Mouse (Mus musculus): ENCODE results near the gene Trim37.

The Trim37 gene

DNA sequence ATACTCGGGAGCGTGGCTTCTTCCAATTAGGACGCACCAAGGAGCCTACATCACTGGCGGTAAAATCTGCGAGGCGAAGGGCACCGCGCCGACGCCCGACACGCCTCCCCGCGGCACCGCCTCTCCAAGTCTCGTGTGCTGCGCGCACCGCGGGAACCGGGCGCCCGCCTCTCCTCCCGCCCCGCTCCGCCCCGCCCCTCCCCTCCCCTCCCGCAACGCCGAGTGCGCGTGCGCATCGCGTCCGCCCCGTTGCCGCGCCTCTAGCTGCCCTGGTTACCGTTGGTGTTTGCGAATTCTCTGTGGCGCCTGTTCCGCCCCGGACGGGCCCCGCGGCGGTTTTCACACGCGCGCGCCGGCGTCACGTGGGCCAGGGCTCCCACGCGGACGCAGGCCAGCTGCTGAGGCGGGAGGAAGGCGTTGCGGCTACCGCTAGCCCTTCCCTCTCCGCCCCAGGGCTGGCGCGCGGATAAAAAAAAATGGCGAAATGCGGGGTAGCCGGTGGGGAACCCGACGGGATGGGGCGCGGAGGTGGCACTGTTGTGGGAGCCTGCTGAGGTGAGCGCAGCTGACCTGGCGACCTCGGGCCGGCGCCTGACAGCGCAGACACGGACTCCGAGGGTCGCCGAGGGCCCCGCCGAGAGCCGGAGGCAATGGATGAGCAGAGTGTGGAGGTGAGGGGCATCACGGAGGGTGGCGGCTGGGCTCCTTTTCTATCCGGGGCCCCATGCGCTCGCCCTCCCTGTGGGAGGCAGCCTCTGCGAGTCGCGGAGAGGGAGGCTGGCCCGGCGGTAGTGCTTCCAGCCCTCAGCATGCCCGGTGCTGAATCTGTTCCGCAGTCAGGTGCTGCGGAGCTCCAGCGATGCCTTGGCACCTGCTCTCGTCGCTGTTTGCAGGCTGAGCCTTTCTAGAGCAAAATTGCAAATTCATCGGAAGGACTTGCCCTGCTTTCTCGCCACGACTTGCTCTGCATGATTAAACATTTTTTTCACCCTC is at the start of gene Trim37:
Gene Trim37, plus strand, starts transcription at position 254 of the 993 bp plus-strand sequence.
- peak; percentile 57 to 81 for DNase-seq (ENCODE audit: low spot score in 2 of 2)

DNA sequence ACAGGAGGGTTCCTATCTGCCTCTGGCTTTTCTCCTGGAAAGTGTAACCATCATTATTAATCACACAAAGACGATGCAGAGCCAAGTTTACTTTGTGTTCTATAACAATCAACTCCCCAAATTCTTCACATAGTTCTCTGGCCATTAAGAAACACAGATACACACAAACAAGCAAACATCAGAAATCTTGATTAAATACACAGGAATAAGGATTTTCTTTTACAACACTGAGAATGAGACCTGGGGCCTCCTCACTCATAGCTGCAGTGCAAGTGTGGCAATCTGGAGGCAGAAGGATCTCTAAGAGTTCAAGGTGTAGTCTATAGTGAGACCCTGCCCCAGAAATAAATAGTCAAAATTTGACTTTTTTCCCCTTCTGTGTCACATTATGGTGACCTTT is 43.2 kb upstream of the Trim37 start:
- DNase-seq (ENCODE audit: low spot score in 2 of 2), result no peak

DNA sequence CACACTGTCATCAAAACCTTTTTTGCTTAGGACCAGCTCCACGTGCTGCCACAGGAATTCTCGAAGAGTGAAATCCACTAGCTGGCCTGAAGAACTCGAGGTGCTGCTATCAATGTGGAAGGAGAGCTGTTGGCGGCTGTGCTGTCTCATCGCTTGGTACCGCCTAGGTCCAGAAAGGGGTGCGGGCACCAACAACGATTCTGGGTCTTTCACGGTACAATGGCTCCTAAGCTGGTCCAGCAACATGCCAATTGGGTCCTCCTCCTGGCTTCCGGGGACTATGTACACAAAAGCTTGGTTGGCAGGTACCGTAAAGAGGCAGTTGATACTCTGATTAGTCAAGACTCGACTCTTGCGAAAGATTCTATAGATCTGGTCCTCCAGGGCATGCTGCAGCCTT is 41.4 kb upstream of the Trim37 start:
- DNase-seq (ENCODE audit: low spot score in 2 of 2), result no peak

DNA sequence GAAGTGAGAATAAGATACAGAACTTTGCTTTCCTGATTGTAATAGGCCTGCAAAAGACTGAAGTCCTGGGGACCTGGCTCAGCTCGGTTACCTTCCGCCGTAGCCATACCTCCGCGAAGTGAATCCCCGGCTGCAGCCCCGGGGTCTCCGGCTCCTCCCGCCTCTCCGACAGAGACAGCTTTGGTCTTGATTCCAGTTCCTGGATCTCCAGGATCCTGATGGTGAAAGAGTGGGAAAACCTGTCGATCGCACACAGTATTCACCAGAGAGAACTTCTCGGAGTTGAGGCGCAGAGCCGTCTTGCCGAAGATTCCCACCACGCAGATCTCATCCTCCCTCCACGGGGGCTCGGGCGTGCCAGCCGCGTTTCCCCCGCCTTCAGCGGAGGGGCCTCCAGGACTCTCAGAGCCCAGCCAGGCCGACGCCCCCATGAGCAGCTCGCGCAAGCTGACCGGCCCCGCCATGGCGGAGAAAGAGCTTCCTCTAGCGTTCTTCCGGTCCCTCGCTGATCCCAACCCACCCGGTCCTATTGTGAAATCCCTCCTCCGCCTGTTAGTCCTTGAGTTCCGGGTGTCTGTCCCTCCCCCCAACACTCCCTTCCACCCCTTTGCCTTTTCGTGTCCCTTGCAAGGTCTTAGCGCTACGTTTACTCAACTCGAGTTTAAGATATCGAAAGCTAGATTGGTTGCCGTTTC is 40.4 kb upstream of the Trim37 start, which contains the start of gene Smg8:
Gene Smg8, minus strand, starts transcription at position 485 of the 695 bp plus-strand sequence.
- peak; percentile 36 to 71 for DNase-seq (ENCODE audit: low spot score in 2 of 2)

DNA sequence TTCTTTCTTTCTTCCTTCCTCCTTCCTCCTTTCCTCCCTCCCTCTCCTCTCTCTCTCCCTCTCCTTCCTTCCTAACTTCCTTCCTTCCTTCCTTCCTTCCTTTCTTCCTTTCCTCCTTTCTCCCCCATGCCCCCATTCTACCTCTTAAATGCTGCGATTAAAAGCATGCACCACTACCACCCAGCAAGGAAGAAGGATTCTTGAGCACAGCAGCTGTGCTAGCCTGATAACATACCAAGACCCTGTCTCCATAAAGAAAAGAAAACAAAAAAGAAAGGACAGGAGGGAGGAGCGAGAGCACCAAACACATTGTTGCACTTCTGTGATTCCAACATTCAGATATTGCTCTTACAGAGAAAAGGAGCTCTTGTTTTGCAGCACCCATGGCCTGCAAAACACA is 39.7 kb upstream of the Trim37 start:
- DNase-seq (ENCODE audit: low spot score in 2 of 2), result no peak

DNA sequence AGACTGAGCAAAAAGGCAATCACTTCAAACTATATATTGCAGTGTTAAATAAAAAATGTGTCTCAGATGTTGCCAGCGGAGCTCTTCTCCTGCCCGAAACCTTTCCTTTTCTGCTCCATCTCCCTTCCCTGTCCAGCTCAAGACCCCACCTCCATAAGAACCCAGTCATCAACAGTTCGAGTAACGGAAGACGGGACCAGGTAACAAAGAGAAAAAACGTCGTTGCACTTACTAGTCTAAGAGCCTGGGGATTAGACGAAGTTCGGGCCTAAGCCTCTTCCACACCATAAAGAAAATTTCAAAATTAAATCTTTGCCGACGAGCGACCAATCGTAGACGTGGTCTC is 18.5 kb upstream of the Trim37 start, which contains the start of gene Prr11:
Gene Prr11, minus strand, starts transcription at position 300 of the 346 bp plus-strand sequence.
- no peak for DNase-seq (ENCODE audit: low spot score in 2 of 2)

DNA sequence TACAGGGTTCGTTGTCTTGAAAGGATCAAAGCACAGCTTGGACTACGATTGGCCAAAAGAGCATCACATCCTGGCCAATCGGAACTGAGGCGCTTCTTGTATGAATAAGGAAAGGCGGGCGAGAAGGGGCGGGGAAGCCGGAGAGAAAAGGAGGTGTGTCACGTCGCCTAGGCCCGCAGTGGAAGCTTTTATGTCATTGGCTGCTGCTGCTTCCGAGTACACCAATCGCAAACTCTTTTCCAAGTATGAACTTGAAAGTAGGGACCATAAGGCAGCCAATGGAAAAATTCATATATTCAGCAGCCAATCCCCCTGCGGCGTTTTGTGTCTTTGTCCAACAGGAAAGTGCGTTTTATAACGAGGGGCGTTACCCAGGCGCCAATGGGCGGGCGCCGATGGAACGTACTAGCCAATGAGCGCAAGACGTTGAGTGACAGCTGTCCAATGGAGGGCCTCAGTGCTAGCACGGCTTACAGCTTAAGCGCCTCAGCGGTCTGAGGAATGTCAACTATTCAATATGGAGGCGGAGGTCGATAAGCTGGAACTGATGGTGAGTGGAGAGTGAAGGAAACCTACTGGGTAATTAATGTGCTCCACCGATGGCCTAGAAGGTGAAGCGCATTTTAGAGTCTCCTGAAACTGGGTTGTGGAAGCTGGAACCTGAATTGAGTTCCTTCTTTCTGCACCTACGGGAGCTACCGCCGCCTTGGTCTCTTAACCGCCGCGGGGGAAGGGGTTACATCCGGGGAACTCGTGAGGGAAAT is 17.9 kb upstream of the Trim37 start, which contains the start of gene Ska2:
Gene Ska2, plus strand, starts transcription at position 480 of the 764 bp plus-strand sequence.
- peak; percentile 92 to 98 for DNase-seq (ENCODE audit: low spot score in 2 of 2)

DNA sequence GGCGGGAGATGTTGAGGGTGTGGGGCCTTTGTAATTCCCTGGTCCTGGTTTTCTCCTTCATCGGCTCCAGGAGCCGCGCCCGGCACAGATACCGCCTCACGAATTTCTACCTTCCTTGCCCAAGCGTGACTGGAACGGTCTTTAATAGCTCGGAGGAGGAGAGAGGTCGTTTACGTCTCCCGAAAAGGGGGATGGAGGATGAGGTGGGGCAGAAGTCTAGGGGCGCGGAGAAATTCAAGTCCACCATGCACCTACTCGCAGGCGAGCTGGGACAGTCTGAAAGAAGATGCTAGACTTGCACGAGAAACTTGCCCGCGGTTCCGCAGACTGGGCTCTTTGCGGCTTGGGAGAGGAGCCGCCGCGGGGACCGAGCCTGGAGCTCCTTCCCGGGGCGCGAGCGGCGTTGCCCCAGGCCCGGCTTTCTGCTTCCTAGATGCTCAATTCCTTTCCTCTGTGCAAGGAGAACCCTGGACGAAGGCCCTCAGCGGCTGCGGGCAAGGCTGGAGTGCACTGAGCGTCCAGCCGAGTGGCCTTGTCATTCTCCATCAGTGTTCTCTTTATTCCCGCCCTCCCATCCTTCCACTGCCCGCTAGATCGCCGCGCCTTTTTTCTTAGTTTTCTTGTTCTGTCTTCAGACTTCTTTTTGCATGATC is 17.2 kb upstream of the Trim37 start:
- DNase-seq (ENCODE audit: low spot score in 2 of 2), result peak in 1 of 2 experiments; percentile 29

DNA sequence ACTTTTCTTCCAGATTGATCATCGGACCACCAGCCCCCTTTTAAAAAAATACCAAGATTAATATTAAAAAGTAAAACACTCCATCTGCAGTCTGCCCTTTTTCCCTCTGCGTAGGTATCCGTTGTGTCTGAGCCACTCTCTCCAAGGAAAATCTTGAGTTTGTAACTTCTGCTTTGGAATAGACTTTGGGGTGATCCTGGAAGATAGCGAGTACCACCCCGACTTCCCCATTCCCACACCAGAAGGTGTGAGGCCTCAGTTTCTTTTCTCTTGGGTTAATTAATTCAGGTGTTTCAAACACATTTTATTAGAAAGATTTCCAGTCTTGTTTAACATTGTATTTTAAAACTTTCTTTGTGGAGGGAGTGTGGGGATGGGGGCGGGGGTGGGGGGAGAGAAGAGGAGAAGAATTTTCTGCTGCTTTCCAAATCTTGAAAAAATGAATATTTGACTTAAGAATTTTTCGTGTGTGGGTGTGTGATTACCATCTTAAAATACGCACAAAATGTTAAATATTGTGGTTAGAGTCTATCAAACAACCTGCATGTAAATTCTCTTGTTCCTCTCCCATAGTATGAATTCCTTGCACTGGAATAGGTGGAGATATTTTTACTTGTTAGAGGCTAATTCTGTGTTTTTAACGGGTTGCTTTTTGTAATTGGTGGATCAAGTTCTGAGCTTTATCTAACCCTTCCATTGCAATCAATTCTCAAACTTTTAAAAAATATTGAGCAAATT is 16.5 kb upstream of the Trim37 start:
- DNase-seq (ENCODE audit: low spot score in 2 of 2), result no peak

DNA sequence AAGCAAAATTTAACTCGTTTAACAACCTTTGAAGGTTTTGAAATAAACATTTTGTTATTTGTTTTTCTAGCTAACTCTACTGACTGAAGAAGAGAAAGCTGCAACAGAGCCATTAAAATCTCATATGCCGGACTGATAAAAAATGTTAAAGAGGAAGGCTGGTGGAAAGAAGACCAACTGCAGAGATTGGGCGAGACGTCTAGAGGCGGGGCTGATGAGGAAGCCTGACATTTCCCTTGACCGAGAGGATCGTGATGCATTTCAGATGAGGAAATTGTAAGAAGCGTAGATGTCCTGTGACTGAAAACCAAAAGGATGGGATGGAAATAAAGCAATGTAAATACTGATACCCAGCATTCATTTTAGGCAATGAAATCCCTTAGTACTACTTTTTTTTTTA is 5.0 kb upstream of the Trim37 start:
- no peak for DNase-seq (ENCODE audit: low spot score in 2 of 2)

DNA sequence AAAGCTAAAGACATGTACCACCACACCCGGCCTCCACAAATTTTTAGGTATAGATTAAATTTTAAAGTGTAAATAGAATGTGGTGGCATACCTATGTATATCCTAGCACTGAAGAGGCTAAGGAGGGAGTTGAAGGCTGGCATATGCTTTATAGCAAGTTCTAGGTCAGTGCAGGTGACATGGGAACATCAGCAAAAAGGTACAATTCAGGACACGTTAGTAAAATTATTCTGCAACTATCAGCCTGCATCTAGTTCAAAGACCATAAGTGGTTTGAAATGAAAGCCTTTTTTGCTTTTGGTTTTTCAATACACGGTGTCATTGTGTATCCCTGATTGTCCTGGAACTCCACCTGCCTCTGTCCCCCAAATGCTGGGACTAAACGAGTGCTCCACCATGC is 1.3 kb upstream of the Trim37 start:
- no peak for DNase-seq (ENCODE audit: low spot score in 2 of 2)

DNA sequence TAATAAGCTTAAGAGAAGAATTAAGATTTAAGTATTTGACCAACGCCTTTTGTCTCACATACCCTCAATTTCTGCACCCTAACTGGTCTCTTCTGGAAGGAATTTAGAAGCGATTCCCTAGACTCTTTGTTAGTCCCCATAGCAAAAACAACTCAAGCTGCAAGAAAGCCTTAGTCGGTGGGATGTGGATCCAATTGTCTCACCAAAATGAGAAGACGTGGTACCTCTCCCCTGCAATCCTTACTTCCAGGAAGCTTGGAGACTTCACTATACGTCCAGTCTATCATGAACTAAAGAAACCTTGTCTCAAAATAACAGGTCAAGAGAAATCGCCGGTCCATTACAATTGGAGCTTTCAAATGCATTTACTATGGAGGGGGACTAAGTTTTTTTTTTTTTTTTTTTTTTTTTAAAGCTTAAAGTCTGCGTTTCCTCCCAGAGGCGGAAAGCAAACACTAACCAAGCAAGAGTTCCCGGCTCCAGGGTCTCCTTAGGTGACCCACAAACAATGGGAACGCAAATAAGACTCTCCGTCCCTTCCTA is 525 bp upstream of the Trim37 start:
- DNase-seq (ENCODE audit: low spot score in 2 of 2), result no peak

DNA sequence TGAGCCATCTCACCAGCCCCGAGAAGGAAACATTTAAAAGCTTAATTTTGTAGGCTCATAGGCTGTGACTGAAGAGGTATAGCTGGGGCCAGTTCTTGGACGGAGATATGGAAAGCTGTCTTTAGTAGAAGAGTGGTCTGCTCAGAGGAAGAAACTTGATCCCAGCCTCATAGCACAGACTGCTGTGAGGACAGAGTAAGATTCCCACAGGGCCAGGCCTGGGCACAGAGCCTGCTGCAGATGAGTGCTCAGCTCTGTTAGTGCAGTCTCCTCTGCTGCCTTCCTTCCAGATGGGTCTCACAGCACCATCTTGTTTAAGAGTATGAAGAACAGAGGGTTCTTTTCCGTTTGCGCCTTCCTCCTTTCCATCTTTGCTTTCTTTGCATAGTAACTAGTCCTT is 9.4 kb downstream of the Trim37 start:
- no peak for DNase-seq (ENCODE audit: low spot score in 2 of 2)

DNA sequence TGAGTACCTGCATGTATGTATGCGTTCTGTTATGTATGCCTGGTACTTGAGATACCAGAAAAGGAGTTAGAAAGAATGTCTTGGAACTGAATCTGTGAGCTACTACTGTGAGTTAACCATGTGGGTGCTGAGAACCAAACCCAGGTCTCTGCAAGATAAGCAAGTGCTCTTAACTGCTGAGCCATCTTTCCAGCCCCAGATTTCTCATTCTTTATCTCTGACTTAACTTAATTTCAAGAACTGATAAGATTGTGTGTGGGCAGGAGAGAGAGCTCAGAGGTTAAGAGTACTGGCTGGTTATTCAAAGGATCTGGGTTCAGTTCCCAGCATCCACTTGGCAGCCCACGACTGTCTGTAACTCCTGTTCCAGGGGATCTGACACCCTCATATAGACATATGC is 31.1 kb downstream of the Trim37 start:
- DNase-seq (ENCODE audit: low spot score in 2 of 2), result no peak

DNA sequence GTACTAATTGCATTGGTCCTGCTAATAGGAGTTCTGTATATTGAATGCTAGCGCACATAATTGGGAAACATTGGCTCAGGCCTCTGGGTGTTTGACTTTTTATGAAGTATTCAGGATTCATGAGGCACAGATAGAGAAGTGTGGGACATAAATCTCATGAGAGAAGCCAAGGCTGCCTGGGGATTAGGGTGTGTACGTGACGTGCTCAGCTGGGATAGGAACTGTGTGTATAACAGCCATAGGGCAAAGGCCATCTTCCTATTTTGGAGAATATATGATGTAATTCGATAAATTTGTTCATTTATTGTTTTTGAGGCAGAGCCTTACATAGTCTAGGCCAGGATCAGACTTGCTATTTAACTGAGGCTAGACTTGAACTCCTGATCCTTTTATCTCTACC is 35.8 kb downstream of the Trim37 start:
- no peak for DNase-seq (ENCODE audit: low spot score in 2 of 2)

DNA sequence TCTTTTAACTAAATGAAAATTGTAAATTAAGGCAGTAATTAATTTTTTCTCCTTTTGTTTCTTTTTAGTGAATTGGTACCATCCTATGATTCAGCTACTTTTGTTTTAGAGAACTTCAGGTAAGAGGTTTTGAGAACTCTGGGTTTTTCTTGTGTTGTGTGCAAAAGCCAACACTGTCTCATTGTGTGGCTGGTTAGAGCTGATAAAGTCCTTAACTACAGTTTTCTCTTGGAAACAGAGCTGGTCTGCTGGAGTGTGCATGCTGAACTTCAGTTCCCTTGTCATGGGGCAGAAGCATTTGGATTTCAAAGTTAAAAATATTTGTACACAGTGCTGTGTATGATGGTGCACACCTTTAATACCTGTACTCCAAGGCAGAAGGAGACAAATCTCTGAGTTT is 36.9 kb downstream of the Trim37 start:
- no peak for DNase-seq (ENCODE audit: low spot score in 2 of 2)

DNA sequence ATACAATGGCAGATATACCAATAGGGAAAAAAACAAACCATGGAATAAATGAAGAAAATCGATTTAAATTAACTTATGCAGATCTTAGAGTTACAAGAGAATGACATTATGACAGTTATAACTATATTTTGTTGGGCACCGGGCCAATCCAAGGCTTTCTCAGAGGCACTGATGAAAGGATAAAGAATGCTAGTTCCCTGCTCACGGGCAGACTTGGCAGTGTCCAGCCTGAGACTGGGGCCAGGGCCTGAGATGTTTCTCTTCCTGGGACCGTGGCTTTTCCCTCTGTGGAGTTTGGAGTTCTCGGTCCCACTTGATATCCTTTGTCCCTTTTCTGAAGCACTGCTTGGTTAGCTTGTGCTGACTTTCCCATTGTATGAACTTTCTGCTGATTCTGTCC is 46.7 kb downstream of the Trim37 start:
- no peak for DNase-seq (ENCODE audit: low spot score in 2 of 2)

DNA sequence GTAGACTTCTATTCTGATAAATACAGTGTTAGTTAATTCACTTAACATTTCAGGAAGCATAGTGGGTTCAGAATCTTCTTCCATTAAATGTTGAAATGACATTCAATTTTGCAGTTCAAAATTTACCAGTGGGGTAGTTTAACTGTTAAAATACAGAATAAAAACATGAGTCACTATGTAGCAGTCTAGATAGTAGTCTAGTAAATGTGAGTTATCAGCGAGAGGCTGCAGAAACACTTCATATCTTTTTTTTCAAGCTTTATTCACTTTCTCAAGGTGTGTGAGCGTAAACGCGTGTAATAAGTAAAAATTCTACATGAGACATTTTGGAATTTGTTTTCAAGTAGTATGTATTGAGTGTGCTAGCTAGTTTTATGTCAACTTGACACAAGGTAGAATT is 48.2 kb downstream of the Trim37 start:
- DNase-seq (ENCODE audit: low spot score in 2 of 2), result no peak

DNA sequence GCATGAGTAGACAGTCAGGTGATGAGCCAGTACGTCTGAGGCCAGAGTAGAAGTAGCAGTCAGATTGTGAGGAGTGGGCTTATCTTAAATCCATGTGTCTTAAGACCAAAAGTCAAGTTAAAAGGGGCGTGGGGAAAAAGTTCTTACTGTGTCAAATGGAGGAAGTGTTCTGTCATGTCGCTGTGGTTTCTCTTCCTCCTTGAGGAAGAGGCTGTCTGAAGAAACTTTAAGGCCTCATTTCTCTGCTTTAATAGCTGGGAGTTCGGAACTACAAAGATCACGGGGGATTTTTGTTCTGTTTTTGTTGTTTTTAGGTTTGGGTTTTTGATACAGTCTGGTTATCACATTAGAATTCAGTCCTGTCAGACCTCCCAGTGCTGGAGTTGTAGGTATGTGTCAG is 85.4 kb downstream of the Trim37 start:
- no peak for DNase-seq (ENCODE audit: low spot score in 2 of 2)

DNA sequence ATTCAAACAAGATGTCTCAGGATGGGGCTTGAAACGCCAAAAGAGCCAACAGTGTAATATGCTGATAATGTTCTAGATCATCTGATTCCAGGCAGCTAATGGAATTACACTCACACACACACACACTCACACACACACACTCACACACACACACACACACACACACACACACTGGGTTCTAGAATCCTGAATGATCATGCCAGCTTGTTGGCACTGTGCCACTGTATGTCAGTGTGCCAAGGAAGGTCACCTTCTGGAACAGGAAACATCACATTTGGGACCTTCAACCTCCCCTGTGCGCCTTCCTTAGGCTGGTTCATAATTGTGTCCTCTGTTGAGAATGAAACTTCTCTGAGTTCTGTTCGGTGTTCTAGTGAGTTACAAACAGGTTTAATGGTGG is 95.8 kb downstream of the Trim37 start:
- no peak for DNase-seq (ENCODE audit: low spot score in 2 of 2)
